ENCODE assay signal across 11 mouse cellular contexts in the genomic region with DNA sequence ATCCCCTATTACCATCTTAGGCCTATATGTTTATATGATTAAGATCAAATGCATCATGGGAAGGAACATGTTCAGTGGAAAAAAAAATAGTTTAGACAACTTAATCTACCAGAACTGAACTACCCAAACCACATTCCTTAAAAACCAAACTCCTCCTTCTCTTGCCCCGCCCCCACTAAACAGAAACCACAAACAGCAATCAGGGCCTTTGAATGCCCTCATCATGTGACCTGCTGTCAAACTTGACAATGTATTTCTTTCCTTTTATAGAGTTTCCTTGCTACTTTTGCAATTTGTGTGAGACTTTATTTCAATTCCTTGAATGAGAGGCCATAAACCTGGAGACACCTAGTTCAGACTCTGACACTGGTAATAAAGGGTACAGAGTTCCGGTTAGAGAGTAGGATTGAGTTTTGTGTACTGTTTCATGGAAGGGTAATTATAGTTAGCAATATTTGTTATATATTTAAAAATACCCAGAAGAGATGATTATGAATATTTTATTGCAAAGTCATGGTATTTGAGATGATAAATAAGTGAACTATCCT.
"Had no signal": no experiment of that assay in that cellular context is flagged by ENCODE, and none has a peak within 500 bp of the region (broad histone marks: within the 10 kb centered on the region; RNA-seq: fewer than 3 reads in every experiment).

No protein-coding gene starts in this region.

- H3K4me1 ChIP-seq: limb, embryonic 10.5 days; liver, embryonic 15.5 days; midbrain, embryonic 13.5 days; neural tube, embryonic 12.5 days had no signal

- DNase-seq: kidney, adult 2 months; lung, postnatal 14 days; right cerebral cortex, postnatal 4 days; spleen, adult 18-20 months; thymus, postnatal 4 days had no signal

- H3K4me3 ChIP-seq: left cerebral cortex, adult 2 months; limb, embryonic 10.5 days; liver, embryonic 15.5 days; lung, embryonic 15.5 days; midbrain, embryonic 13.5 days; neural tube, embryonic 12.5 days had no signal
